Mouse (Mus musculus) monocyte, adult 5-6 weeks (primary cell): ENCODE data around the gene Loxl4. TPM values are rescaled to one million over a fixed set of nuclear protein-coding genes. Genes with fewer than 3 reads are reported as not detected.

Experiments used
- ATAC-seq: fragments of 153-309, 156-312 bp; replicated peaks from 2 replicates; pipeline ENCODE4 v1.8.0; 2017; ENCODE audit warnings: mild to moderate bottlenecking; ENCODE audit not compliant: low TSS enrichment, insufficient number of reproducible peaks, severe bottlenecking, poor library complexity, low FRiP score
- total RNA-seq: library from RNA; stranded (forward); fragments of 200-1000, 200-491, 200-594 nt; gene quantifications from 3 replicates; pipeline ENCODE4 v1.2.3, GENCODE M21; 2017

Loxl4 gene
- total RNA-seq, 1 experiment from 2014 or later: not detected

DNA sequence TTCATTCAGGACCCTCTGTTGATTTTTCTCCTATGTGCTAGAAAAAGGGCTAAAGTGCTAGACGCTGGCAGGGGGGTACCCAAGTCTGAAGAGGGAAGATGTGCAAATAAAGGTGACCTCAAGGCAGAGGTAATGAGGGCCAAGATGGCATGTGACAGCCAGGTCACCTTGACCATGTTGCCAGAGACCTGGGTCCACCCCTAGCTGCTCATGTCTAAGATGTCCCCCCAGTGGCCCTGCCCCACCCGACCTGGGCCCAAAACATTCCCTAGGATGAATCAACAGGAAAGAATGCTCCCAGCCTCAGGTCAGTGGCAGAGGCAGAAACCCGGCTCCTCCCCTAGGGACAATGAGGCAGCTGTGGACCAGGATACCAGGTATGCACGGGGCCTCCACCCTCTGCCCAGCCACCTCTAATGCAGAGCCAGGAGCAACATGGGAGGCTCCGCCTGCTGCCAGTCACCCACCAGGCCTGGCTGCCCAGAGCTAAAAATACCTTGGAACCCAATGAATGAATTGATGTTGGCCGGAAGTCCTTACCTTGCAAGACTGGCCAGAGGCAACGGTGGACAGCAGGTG lies 1.1 kb upstream of the Loxl4 start:
- no peak for ATAC-seq

GRCm38 (mm10) chr19:42613116-42613515 lies 503 bp upstream of the Loxl4 start:
- ATAC-seq: no peak

- no peak for ATAC-seq
These were observed 867 bp downstream of the Loxl4 start for GRCm38 (mm10) chr19:42611746-42612145.

GRCm38 (mm10) chr19:42609716-42610115 lies 2.9 kb downstream of the Loxl4 start:
- ATAC-seq: no peak

GRCm38 (mm10) chr19:42608082-42608481 lies 4.5 kb downstream of the Loxl4 start:
- ATAC-seq: no peak

GRCm38 (mm10) chr19:42602576-42602975 lies 10.0 kb downstream of the Loxl4 start:
- ATAC-seq: no peak

- ATAC-seq: no peak
These were observed 10.6 kb downstream of the Loxl4 start for GRCm38 (mm10) chr19:42602041-42602440.

DNA sequence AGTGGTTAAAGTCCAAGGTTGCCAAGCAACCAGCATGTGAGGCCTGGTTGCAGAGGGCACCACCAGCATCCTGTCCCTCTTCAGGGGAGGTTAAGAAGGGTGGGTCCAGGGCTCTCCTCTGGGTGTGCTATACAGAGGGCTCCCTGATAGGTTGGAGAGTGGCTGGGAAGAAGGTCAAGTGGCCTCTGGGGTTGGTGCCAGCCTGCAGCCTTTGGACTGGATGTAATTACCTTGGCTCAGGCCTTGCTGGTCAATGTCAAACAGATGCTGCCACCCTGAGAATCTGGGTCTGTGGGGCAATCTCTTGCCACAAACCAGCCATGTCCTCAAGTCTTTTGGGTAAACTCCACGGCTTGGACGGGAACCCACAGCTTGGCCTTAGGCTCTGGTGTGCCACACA lies 11.2 kb downstream of the Loxl4 start:
- no peak for ATAC-seq

DNA sequence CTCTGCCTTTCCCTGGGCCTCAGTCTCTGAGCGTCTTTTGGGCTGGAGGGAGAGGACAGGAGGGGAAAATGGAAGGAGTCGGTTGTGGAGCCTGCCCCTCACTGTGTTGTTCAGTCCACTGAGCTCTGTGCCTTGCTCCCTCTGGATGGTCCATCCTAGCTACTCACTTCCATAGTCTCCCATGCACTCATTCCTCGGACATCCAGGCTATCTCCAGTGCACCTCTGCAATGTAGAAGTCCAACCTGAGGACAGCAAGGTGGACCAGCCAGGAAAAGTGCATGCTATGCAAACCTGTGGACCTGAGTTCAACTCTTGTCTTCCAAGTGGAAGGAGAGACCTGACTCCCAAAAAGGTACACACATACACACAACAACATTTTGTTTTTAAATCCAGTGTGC lies 12.0 kb downstream of the Loxl4 start:
- no peak for ATAC-seq

GRCm38 (mm10) chr19:42599891-42600290 lies 12.7 kb downstream of the Loxl4 start:
- ATAC-seq: no peak

- ATAC-seq: no peak
These were observed 14.7 kb downstream of the Loxl4 start for GRCm38 (mm10) chr19:42597896-42598295.

GRCm38 (mm10) chr19:42597286-42597685 lies 15.3 kb downstream of the Loxl4 start:
- ATAC-seq: no peak

DNA sequence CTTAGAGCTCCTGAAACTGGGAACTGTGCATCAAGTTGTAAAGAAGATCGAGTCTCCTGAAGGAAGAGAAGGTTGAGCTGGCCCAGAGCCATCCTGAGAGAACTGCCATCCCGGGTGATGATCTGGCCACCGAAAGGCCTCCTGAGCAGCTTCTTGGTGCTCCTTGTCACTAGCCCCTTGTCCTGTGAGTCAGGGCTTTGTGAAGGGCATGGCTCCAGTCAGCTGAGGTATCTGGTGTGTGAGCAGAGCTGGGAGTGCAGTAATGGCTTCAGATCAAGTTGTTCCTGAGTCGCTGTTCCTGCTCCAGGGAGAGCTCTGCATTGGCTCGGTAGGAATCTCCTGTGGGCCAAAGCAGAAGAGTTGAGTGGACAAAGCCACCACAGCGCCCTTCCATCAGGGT lies 17.5 kb downstream of the Loxl4 start:
- ATAC-seq: no peak

DNA sequence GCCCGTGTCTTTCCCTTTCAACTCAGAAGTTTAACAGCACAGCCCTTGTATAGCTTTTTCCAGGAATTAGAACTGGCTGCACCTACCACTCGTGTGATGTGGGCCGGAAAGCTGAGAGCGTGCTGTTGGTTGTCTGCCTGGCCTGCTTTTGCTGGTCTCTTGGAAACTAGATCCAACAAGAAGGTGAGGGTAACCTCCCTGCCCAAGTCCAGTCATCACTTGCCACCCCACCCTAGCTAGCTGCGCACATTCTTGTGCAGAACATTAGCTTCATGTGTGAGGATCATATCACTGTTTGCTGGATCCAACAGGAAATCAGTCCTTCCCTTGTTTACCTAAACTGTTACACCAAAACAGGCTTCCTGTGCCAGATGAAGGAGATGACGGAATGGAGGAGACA lies 19.2 kb downstream of the Loxl4 start:
- ATAC-seq: no peak

DNA sequence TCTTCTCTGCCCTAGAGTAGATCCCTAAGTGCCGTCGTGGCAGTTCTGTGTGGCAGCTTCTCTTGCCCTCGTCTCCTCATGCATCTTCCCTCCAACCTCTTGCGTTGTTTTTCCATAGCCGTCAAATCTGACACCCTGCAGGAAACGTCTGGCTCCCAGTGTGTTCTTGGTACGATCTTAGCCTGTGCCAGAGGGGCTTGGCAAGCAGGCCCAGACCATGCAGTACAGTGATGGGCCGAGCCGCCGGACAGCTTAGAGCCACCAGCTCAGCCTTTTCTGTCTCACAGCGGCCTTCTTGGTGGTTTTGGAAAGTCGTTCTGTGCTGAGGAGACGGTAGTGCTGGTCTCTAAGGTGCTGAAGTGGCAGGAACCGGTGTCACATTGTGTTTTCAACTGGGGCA lies 21.1 kb downstream of the Loxl4 start:
- ATAC-seq: no peak

DNA sequence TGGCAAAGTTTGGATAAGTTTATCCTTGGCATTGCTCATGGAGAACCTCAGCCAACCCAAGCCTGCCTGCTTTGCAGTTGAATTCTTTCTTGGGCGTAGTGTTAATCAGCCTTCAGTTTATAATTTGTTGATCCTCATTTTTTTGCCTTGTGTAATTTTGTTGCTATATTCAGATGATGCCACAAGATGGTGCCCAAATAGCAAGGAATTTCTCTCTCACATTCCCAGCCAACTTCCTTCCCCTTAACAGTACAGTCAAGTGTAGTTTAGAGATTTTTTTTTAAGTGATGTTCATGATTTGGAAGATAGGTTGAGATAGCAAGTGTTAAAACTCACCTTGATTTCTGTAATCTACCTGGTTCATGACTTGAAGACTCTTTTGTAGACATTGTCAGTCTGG lies 23.4 kb downstream of the Loxl4 start:
- ATAC-seq: no peak

DNA sequence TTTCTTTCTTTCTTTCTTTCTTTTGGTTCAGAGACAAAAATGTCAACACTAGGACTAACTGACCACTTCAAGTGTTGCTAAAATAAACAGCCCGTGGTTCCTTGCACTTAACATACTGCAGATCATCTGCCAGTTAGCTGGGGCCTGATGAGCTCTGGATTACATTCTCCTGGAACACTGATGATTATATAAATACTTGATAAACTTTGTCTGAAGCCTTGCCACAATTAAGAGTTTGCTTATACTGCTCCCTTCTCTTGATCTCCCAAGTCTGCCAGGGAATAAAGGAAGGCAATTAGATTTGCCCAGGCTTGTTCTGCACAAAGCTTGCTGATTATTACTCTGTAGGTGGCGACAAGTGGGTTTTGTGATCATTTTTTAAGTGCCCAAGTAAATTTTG lies 24.9 kb downstream of the Loxl4 start:
- no peak for ATAC-seq

DNA sequence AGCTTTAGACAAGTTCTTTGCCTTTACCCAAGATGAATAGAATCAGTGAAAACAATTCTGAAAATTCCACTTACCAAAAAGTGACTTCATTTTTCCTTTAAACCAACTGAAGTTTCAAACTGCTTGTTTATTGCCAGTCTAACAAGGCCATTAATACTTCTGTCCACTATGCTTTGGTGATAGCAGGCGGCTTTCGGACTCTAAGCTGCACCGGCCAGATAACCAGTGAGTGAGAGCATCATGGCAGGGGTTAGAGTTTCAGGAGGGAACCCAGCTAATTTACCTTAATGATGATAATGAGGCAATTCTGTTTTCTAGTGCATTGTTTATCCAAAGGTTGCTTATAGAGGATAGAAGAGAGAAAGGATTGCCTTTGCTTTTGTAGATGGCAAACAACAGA lies 28.4 kb downstream of the Loxl4 start:
- no peak for ATAC-seq

- ATAC-seq: no peak
These were observed 28.9 kb downstream of the Loxl4 start for GRCm38 (mm10) chr19:42583677-42584076.

GRCm38 (mm10) chr19:42582811-42583370 lies 29.7 kb downstream of the Loxl4 start:
- no peak for ATAC-seq

DNA sequence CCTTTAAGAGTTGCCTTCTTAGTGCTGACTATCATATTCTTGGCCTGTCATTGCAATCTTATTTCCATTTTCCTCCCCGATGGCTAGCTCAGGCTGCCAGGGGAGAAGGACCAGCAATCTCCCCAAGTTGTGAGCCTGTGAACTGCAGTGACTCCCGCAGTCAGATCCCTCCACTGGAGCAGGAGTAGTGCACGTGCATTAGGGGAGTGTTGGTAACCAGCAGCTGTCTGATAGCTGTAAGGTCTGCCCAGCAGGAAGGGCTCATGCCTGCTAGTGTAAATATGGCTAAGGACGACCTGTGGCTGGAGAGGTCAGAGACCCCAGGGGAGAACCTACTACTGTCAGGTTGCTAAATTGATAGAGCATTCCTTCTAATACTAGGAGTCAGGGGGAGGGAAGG lies 31.9 kb downstream of the Loxl4 start:
- no peak for ATAC-seq
